Mouse (Mus musculus): ENCODE results near the gene B230118H07Rik.

DNA sequence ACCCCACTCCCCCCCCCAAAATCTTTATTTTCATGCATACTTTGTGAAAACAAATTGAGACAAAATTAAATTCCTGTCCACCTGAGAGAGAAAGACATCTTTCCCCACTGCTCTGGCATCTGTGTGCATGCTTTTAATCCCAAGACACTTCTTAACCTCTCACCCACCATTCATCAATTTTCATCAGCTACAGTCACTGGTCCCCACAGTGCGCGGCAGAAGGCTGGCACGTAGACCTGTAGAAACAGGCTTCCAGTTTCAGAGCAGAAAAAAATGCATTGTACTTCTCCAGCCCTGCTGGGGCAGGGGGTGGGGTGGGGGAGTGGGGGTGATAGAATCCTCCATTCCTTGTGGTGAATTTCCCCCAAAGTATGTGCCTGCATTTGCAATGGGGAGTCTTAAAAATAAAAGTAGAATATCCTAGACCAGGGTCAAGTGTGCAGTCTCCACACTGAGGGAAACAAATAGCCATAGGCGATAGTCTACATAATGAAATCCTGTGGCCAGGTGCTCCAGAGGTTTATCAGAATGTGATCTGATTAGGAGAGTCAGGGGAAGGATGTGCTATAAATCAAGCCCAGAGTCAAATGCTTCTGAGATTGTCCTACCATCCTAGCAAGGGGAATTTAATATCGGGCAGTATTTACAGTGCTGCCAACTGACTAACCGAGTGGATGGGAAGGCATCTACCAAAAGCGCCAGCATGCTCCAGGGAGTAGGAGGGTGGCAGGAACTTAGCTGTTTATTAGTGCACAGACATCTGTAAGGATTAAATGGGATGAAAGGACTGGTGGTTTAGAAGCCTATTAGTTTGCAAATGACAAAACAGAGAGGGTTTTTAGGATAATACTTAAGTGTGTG lies 10.1 kb downstream of the B230118H07Rik start:
- TF ChIP-seq GATA1 (IDR thresholded peaks at IDR 0.05; ENCODE audit: borderline replicate concordance, low read length): no peak
- no peak for TF ChIP-seq CTCF (IDR thresholded peaks at IDR 0.05; ENCODE audit: low read depth, low read length)

All from G1E (cell line).